Mouse (Mus musculus) adrenal gland (tissue): ENCODE data around the gene Cep290.
"Not testable (repeated sequence)": the region's sequence is repeated elsewhere in the genome, so short reads cannot be mapped to it uniquely, and the experiment has no call there.

ENCODE experiments used
- intact Hi-C: fragments of 180-260 bp; cut with DNase I; formaldehyde crosslinking; loops from one replicate; pipeline ENCODE4 v1.15.1; 2025
- long read RNA-seq, 2 experiments: library from polyadenylated mRNA; unstranded; transcript quantifications; one replicate each; pipeline ENCODE4 v2.0.0; 2020; ENCODE audit warnings: borderline replicate concordance in 1 of 2; ENCODE audit not compliant: insufficient replicate concordance in 1 of 2

The Cep290 gene
- long read RNA-seq, experiment 1, partial matches to known transcripts = 7 of 13 reads
- long read RNA-seq, experiment 1, other reads (novel, unspliced or antisense) = 6 of 13 reads
- long read RNA-seq, experiment 2, partial matches to known transcripts = 19 of 23 reads
- long read RNA-seq, experiment 2, other reads (novel, unspliced or antisense) = 4 of 23 reads

DNA sequence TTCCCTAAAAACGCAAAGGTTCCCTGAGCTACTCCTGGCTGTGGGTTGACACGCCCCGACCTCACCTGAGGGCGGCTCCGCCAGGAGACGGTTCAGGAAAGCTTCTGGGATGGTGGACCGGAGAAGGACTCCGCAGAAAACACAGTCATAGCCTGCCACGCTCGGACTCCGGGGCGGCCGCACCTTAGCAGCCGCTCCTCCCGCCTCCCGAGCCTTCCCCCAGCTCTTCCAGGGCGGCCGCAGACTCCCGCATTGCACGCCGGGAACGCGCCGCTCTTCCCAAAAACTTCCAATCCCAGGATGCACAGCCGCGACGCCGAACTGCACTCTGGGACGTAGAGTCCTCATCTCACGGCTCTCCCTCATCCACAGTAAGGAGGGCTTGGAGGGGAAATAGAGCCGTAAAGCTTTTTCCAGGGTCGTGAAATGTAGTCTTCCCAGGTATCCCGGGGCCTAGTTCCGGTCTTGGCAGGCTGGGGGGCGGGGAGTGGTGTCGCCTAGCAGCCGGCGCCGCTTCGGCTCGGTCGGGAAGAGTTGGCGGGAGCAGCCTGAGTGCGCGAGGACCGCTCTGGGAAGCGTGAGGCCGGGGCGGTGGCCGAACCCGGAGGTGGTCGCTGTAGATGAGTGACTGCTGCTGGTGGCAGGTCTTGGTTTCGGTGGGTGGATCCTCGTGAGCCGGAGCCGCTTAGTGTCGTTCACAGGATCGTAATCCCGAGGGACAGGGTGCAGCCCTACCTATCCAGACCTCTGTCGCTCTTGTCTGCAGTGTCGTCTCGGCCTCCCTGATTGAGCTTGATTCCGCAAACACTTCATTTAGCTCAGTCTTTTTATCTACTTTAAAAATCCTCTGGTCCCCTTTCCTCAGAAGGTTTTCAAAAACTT is at the start of gene Cep290, which contains the start of gene Tmtc3:
Gene Cep290 (plus strand): TSS at position 462 of the 882 bp plus-strand sequence.
Gene Tmtc3 (minus strand): TSS at position 254 of the 882 bp plus-strand sequence.
- intact Hi-C loops = no loop called here

DNA sequence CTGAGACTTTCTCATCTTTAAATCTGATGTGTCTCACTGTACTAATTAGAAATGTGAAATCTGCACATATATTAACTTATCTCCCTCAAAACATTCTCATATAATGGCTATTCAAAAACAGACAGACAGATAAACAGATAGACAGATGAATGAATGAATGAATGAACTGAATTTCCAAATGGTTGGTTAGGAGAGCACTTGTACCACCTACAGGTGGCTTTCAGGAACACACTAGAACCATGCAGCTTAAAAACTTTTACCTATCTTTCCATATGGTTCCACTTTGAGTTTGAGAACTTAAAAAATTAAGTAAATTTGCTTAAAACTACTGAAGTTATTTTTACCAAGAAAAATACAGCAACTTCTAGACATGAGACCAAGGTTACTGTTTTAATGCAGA is 38.0 kb upstream of the Cep290 start:
- intact Hi-C loops = no loop called here

DNA sequence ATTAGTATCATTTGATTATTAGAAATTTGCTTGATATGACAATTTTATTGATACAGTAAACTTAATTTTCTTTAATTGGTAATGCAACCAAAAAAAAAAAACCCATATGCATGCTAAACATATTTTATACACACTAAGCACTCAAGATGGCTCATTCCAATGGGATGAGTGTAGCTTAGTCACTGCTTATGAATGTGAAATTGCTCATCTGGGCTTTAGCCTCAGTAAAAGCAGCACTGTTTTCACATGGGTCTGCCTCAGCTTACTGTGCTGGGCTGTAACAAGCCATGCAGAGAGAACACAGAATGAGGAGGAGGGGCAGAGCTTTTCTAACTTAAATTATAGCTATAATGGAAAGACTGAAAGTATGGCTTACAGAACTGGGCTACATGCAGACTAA is 26.8 kb upstream of the Cep290 start:
- intact Hi-C loops = no loop called here

DNA sequence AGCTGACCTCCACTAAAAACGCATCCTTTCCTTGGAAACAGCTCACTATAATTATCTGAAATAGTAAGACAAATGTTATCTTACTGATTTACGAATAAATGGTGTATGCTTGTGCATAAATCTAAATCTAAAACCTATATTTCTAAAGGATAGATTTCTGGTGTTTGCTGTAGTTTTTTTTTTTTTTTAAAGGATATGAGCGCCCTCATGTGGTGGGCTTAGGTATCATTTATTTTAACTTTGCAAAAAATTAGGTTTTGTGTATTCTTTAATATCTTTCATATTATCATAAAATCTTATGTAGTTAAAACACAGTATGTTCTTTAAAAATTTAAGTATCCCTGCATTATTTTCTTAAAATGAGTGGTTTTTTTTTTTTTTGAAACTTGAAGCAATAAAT is 12.3 kb upstream of the Cep290 start:
- intact Hi-C loops = no loop called here

DNA sequence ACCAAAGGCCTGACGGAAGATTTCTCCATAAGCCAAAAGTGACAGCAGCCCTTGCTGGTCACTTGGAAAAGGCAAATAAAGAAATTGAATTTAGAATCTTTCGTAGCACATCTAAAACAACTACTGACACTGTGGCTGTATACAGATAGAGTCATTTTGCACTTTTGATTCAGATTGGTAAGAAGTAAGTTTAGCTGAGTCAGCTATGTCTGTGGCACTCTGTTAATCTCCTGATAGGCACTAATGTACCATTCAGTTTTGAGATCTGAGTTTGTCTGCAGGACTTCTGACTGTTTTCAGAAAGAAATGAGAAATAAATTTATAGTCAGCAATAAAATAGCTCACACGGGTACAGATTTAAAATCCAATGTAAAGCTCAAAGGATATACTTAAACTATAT is 7.8 kb upstream of the Cep290 start:
- intact Hi-C loops = no loop called here

DNA sequence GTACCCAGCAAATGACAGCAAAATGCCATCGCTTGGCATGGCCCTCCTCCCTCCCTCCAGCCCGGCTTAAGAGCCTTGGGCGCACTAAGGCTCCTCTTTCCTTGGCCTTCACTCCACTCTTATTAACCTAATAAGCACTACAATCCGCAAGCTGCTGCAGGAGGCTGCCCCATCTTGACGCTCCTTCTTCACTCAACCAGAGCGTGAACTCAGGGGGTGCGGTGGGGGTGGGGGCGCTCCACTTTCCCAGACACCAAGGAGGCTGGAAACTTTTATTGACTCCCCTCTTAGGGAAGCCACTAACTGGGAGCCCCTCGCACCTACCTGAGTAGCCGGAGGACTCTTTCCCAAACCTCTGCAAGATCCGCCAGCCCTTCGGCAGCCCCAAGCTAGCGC is 659 bp upstream of the Cep290 start:
- intact Hi-C loops = no loop called here

DNA sequence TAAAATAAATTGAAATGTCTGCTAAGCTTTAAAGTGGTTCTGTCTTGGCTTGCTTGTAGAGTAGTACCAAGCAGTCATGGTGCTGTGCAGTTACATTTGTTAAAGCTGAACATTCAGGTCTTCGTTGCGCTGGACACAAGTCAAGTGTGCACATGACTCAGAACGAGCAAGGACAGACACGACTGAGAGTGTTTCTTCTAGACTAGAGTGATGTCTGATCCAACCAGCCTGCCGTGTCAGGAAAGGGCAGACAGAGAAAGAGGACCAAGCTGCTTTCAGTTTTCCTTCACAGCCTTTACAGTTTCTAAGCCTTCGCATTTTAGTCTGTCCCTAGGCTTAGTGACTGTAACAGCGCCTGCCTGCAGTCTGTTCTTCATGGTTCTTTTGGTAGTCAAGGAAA is 4.6 kb downstream of the Cep290 start:
- intact Hi-C loops = no loop called here

DNA sequence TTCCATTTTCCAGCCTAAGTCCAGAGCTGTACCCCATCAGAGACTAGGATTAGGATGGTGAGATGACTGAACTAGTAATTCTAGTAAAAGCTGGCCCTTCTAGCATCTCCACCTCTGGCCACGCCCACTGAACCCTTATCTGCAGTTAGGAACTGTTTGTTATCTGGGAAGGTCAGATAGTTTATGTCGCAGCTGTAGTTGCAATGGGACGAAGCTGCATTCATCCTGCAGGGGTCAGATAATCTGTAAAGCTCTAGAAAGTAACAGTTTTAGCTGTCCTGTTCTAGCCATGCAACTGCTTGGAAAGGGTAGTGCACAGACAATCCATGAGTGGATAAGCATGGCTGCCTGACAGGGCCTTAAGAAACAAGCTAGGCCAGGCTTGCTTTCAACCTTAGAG is 11.0 kb downstream of the Cep290 start:
- intact Hi-C loops = no loop called here

DNA sequence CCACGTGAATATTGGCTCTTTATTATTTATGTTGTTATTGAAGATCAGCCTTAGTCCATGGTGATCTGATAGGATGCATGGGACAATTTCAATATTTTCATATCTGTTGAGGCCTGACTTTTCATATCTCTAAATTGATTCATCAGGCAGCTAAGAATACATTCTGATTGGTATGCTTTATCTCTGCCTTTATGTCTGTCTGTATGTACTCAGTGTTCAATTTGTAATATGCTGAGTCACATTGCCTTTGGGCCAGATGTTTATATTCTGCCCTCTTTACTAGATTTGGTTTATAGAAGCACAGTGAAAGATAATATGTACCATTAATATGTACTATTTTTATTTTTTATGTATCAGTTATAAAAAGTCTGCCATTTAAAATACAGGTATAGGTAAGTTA is 20.8 kb downstream of the Cep290 start:
- intact Hi-C loops = no loop called here

DNA sequence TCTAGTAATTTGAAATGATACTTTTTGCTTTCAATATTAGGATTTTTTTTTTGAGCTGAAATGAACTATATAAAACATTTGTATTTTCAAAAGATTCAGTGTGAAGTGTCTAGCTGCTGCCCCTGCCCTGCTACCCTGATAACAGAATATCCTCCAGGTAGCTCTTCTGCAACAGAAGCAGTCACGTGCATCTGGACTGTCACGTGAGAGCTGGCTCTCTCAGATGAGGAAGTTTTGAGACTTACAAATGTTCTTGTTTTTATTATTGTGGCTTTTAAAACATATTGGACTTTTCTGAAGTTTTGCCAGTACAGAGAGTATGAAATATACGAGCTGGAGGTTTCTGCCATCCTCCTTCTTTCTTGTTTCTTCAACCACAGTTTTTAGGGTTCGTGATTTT is 34.3 kb downstream of the Cep290 start:
- intact Hi-C loops = no loop called here

DNA sequence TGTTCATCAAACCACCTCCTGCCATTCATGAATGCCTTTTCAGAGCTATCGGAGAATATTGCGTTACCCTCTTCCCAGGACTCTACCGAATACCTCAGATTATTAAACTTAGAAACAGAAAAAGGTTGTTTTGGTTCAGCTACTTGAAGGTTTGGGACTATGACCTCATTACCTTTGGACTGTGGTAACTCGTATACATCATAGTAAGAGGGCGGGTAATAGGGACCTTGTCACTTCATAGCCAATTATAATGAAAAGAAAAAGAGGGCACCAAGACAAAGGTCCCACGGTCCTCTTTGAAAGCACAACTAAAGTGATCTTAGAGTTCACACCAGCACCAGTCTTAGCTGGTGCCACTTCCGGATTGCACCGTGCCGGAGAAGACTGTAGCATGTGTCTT is 35.0 kb downstream of the Cep290 start:
- intact Hi-C loops = no loop called here

DNA sequence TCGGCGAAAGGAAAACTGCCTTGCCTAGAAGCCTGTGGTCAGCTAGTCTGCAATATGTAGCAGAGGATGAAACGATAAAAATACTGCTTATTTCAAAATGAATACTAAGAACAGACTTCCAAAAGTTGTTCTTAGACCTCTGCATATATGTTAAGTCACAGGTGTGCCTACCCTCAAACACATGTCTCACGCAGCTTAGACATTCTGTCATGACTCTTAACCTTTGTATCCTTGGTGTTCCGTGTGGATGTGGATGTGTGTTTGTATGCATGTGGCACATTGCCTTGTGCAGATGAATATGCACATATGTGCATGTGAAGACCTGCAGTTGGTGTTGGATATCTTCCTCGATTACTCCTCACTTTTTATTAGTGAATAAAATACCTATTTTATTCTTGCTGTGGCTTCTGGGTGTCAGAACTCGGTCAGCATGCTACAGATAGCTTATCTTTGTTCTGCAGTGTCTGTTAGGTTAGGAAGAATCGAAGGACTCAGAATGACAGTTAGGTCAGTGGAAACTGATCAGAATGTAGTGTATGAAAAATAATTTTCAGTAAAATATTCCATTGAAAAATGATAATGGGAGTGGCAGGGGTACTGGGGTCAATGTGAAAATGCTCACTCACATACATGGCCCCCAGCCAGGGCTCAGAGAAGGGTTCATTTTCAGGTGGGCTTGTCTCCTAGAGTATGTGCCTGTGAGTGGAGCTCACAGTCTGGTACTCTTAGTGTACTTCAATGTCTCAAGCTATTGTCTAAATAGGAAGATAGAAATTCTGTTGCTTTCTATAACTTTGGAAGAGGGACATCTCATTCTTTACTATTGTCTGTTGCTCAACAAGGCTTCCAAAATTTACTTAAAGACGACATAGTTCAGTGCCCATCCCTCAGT is 37.4 kb downstream of the Cep290 start:
- intact Hi-C loops = no loop called here

DNA sequence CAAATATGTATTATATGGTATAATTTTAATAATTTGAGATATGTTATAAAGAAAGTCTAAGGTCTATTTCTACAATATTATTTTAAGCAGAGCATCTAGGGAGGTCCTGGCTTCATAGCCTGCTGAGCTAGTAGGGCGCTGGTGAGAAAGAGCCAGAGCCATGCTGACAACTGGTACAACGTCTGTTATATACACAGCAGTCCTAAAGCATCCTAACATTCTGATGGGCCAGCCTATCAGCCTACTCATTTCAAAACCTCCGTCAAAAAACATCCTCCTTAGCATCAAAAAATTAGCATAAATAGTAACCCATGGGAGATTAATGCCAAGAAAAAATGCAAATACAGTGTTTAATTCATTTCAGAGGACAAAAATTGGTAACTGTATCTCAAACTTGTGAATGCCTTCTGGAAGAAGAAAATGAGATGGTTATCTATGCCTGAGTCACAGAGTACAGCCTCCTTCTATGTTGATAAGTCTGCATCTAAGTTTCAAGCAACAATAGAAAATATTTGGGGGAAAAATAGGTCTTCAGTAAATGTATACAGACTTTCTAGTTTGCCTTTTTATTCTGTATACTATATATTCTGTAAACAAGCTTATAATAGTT is 69.3 kb downstream of the Cep290 start:
- intact Hi-C loops = no loop called here

DNA sequence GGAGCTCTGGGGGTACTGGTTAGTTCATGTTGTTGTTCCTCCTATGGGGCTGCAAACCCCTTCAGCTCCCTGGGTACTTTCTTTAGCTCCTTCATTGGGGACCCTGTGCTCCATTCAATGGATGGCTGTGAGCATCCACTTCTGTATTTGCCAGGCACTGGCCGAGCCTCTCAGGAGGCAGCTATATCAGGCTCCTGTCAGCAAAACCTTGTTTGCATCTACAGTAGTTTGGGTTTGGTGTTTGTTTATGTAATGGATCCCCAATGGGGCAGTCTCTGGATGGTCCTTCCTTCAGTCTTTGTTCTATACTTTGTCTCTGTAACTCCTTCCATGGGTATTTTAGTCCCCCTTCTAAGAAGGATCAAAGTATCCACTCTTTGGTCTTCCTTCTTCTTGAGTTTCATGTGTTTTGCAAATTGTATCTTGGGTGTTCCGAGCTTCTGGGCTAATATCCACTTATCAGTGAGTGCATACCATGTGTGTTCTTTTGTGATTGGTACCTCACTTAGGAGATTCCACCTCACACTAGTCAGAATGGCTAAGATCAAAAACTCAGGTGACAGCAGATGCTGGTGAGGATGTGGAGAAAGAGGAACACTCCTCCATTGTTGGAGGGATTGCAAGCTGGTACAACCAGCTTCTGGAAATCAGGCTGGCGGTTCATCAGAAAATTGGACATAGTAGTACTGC is 73.0 kb downstream of the Cep290 start:
- intact Hi-C loops = not testable (repeated sequence)

DNA sequence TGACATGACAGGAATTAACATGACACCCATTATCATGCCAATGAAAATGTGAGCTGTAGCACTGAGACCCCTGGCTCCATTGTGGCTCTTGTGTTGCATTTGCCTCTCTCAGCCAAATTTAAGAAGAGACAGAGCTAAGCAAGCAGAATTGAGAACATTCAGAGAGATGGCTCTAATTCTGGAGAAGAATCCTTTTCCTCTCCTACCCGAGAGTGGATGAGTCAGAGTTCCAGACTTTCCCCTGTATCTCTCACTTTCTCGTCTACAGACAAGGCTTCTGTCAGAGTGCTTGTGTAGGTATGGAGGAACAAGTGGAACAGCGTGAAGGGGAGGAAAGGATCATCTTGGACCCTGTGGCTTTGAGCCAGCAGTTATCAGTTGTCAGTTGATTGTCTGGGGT is 76.8 kb downstream of the Cep290 start:
- intact Hi-C loops = no loop called here

DNA sequence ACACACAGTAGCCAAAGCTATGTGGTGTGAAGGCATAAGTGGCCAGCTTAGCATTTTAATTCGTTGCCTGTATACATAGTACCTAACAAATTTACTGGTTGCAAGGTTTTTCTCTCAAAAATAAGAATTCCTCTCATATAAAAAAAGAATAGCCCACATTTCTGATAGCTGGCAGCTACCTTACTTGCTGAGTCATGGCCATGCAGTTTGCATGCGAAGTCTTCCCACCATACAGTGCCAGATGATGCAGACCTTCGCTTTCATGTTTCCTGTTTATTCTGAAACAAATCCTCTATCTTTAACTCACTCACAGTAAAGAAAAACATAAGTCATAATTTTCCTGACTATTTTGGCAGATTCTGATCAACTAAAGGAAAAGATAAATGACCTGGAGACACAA is 84.3 kb downstream of the Cep290 start:
- intact Hi-C loops = no loop called here

DNA sequence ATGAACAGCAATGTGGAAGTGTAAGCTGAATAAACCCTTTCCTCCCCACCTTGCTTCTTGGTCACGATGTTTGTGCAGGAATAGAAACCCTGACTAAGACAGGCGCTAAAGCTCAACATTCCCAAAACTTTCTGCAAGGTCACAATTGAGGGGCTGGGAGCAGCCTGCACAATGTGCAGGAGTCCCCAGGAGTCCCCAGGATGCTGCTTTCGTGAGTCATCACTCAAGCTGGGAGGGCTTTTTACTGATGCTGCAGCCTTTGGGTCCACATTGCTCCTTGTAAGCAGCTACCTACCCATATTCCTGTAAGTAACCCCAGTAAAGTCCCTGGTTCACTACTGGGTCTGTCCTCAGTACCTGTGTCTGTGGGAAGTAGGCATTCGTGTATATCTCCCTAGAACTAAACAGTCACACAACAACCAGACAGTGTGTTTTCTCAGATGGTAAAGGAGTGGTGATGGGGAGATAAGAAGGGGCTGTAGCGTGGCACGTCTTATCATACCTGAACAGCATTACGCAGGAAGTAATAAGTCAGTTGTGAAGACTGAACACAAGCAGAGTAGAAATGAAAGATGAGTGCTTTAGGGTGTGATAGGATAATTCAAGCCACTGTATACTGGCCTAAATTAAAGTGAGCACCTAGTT is 87.3 kb downstream of the Cep290 start:
- intact Hi-C loops = no loop called here

DNA sequence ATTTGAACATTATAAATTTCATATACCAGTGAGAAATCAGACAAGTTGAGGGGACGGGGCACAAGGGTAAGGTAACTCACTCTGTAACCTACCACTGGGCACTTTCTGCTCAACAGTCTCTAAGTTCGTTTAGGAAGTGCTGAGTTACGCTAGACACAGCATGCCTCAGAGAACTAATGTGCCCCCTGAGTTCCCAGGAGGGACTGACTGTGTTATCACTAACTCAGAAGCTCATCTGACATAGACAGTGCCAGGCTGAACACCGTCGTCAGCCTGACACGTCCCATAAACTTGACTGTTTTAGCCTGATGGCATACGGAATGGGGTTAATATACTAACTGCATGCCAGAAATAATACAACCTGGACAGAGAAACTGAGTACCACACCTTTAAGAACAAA is 87.9 kb downstream of the Cep290 start:
- intact Hi-C loops = no loop called here

DNA sequence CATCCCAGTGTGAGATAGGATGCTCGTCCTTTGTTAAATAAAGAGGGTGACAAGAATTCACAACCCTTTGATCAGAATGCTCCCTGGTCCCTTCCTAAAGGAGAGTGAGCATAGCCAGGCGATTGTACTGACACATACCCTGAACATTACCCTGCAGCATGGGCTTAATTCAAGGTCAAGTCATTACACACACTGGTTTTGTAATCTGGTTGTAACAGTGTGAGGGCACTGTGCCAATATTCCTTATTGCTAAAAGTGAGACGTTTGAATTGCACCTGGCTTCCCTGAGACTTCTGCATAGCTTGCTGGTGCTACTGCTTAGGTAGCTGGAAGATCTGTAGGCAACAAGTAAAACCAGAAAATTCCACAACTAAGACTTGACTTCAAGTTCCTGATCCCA is 96.8 kb downstream of the Cep290 start:
- intact Hi-C loops = no loop called here

DNA sequence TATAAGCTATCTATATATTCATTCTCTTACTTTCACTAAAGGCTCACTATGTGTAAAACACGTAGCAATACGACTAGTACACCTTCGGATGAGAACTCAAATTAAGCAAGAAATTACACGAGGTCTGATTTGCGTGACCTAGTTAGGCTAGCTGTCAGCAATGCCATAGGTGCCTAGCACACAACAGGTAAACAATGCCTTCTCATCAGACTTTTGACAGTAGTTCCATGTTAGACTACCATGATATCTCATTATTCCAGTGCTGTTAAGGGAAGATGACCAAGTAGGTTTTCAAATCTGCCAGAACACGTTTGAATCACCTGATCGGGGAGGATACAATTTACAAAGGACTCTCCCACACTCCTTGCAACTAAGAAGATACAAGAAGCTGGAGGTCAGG is 101.2 kb downstream of the Cep290 start:
- intact Hi-C loops = no loop called here
